Mouse (Mus musculus) ZHBTc4 (cell line): ENCODE measurements around the gene 6030445D17Rik.

Experiments used
- DNase-seq: peaks from one replicate; pipeline ENCODE4 v3.0.0-alpha.2; 2011; ENCODE audit warnings: low read depth, low spot score

6030445D17Rik gene

DNA sequence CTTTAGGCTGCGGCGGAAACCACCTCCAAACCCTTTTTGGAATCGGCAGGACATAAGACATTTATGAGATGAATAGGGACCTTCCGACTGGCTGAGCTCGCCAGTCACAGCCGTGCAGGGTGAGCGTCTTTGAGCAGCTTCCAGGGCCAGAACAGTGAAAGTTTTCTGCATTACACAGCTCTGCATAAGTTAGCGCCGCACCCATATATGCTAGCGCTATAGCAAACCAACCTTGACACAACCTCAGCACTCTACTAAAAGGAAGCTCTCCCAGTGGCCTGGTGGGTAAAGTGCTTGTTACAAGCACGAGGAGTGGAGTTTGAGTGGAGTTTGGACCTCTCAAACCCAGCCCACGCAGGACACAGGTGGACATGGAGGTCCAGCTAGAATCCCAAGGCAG lies 2.8 kb upstream of the 6030445D17Rik start:
- DNase-seq, result peak; percentile 61

DNA sequence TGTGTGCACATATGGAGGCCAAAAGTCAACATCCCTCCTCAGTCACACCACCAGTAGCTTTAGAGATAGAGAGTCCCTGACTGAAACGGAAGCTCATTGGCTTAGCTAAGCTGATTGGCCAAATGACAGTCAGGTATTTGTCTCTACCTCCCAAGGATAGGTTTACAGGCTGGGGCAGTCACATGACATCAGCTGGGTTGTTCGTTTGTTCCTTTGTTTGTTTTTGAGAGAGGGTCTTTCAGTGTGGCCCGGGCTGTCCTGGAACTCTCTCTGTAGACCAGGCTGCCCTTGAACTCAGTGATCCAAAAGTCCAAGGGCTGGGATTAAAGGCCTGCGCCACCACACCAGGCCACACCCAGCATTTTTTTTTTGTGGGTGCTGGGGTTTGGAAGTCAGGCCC lies 844 bp upstream of the 6030445D17Rik start:
- peak; percentile 81 for DNase-seq

DNA sequence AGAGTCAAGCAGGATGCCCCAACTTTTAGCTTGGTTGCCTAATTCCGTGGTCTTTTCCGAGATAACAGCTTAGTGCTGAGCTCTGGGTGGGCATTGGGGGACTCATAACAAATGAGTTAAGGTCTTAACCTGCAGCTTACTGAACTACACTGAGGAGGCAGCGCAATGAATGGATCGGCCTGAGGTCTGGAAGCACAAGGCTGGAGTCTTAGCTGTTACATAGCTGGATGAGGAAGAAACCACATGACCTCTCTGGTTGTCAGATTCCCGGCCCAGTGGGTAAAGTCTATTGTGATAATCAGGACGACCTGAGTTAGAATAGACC lies 327 bp upstream of the 6030445D17Rik start:
- no peak for DNase-seq

DNA sequence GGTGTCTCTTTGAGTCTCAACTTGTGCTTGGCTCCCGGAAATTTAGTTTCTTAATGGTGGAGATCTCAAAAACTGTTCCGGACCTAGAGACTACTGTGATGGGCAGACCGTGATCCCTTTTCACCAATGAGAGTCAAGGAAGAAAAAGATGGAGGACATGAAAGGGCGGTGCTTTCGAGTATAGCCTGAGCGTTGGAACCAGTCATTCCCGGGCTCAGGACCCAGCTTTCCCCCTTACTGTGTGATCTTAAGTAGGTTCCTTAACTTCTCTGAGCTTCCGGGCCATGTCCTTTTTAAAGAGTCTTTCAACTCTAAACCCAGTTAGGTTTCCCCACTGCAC lies 759 bp downstream of the 6030445D17Rik start:
- DNase-seq, result peak; percentile 81

DNA sequence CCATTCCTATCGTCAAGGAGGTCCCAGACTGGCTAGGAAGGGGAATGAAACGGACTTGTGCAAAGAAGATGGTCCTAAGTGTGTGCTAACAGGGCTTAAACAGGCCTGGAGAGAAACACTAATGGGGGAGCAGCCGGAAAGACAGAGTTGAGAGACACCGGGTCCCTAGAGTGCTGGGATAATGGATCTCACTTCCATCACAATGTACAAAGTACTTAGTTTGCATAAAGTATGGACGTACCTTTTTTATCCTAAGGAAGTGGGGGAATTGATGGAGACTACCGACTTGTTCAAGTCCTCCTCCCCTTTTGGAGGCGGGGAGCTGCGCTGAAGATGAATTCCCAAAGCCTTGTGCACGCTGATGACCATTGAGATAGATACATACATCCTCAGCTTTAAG lies 1.4 kb downstream of the 6030445D17Rik start:
- DNase-seq, result peak; percentile 64

DNA sequence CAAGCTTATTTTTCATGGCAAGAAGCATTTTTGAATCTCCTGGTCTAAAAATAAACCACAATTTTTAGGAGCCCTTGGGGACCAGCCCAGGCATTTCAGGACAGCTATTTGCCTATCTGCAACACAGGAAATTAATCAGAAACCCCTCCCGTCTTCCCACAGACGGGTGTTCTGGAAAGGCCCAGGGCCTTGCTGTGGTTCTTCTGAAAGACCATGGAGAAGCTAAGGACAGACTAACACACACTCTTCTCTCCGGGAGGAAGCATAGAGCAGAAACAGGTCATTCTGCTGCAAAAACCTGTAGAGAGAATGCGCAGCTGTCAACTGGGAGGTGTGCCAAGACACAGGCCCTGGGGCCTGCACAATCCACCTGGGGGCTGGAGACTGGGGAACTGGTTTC lies 4.2 kb downstream of the 6030445D17Rik start:
- DNase-seq, result no peak

DNA sequence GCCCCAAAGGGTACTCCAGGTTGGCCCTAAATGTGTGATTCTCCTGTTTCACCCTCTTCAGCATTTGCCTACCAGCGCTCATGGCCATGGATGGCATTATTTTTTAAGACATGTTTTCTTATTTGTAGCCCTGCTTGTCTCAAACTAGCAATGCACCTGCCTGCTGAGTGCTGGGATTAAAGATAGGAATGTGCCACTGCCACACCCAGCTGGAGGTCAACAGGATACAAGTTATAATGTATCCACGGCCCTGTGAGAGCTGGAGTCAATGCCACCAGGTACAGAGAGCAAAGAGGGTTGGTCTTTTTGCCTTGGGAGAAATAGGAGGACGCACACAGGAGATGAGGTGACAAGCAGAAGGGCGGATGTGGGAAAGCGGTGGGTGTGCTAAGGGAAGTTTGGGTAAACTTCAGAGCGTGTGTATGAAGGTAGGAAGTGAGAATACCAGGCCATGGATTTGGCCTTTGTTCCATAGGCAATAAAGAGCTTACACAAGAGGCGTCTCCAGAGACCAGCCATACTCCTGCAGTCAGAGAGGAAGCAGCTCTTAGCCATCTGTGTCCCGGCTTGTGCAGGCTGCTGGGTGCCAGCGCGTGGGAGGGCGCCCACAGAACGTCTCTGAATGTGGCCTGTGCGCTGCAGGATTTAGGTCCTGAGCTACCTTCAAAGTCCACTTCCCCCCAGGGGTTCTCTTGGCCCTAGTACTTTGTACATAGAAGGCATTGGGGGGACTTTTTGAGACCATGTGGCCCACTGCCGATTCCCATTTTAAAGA lies 6.7 kb downstream of the 6030445D17Rik start:
- DNase-seq, result peak; percentile 60

DNA sequence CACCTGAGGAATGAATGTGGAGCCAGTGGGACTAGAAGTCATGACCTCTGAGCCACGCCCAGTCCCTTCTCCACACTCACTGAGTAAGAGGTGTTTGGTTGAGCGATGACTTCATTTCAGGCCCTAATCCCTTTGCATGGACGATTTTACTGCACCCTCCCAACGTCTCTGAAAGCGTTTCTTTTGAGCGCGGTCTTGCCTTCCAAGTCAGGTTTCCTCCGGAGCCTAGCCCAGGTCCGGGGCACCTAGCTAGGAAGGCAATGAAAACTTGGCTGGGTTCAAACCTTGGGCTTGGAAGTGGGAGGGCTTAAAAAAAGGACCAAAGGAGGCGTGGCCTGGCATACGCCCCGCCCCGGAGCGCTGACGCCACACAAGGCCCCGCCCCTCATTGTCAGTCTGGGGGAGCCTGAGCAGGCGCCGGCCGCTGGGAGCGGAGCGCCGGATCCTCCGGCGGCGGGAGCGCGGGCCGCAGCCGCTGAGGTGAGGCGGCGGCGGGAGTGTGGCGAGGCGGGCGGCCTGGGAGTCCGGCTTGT lies 7.4 kb downstream of the 6030445D17Rik start, which contains the start of gene Luzp1:
TSS of gene Luzp1 (plus strand) at position 391 of the 533 bp plus-strand sequence.
- DNase-seq, result peak; percentile 97

DNA sequence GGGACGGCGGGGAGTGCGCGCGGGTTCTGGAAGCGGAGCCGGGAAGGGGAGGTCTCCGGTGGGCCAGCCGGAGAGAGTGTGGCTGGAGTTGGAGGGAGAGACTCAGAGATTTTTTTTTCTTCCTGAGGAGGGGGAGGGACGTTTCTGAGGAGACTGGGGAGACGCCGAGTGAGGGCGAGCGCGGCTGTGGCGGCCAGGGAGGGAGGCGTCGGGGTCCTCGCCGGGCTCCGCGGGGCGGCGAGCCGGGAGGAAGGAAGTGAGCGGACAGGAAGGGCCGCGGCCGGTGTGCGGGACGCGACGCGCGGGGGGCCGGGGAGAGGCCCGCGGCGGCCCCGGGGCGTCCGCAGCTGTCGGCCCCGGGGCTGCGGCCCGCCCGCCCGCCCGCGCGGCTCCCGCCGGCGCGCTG lies 7.9 kb downstream of the 6030445D17Rik start:
- peak; percentile 87 for DNase-seq

DNA sequence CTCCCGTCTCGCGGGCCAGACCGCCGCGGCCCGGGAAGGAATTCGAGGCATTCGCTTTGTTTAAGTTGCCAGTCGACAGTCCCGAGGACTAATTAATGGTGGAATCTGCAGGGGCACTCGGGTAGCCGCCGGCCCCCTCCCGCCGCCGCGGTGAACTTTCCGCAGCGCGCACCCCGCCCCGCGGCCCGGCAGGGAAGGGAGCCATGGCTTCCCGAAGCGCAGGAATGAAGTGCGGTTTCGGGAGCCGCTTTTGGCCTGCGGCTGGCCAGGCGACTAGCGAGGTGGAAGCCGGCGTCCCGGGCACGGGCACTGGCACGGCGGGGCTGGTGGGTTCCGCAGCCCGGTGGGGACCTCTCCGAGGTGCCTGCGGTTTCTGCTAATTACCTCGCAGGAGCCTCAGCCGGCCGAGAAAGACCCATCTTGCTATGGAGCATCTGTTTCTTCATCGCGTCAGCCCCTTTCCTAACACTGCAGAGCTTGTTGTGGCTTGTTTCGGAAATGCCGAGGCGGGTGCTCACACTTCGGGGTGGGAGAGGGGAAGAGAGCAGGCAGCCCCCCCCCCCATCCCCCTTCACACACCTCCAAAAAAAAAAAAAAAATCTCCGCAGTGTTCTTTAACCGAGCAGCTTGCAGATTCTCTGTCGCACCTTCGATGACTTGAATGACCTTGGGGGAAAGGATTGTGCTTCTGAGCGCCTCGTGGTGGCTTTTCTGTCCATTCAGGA lies 8.5 kb downstream of the 6030445D17Rik start:
- DNase-seq, result peak; percentile 75

DNA sequence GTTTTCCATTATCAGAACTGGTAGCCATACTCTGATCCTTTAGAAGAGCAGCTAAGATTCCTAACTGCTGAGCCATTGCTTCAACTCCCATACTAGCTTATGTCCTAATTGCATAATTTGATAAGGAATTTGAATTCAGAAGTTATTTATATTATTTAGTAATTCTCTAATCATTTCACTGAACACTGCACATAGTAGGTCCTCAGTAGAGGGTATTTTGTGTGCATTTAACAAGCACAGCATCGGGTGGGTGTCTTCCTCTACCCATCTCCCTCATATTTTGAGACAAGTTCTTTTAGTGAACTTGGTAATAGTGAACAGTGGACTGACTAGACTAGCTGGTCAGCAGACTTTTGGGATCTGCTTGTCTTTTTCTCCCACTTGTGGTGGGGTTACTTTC lies 14.6 kb downstream of the 6030445D17Rik start:
- no peak for DNase-seq

DNA sequence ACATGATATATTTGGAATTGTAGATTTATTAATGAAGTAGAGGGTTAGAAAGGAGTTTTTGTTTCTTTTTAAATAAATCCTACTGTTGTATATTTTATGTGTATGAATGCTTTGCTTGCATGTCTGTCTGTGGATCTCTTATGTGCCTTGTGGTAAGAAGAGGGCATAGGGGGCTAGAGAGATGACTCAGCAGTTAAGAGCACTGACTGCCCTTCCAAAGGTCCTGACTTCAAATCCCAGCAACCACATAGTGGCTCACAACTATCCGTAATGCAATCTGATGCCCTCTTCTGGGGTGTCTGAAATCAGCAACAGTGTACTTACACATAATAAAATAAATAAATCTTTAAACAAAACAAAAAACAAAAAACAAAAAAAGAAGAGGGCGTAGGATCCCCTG lies 24.5 kb downstream of the 6030445D17Rik start:
- no peak for DNase-seq

DNA sequence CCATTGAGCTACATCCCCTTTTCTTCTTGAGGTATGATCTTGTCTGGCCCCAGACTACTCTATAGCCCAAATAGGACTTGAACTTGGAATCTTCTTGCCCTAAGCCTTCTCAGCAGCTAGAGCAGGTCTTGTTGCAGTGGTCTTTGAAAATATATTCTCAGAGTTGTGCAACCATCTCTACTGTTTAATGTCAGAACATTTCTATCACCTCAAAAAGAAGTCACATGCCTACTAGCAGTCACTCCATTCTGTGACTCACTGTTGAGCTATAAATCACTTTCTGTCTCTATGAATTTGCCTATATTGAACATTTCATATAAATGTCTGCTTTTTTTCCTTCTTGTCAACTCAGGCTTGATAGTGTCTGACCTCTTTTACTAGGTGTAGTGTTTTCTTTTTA lies 33.9 kb downstream of the 6030445D17Rik start:
- DNase-seq, result no peak

DNA sequence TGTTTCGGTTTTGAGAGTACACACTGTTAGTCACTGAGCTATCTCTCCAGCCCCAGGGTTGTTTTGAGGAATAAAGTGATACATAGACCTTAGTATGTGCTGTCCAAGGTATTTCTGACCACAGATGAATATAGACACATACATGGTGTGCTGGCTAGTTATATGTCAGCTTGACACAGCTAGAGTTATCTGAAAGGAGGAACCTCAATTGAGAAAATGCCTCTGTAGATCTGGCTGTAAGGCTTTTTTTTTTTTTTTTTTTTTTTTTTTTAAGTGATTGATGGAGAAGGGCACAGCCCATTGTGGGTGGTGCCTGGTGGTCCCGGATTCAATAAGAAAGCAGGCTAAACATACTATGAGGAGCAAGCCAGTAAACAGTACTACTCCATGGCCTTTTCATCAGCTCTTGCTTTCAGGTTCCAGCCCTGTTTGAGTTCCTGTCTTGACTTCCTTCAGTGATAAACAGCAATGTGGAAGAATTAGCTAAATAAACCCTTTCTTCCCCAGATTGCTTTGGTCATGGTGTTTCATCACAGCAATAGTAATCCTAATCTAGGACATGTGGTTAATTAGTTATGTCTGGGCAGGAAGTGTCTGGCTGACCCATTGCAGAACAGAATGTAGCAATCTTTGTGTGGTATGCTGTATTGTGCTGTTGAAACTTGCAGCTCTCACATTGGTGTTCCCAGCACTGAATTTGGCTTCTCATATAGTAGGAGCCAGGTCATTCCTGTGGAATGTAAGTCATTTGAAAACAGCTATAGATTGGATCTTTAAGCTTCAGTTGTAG lies 43.6 kb downstream of the 6030445D17Rik start:
- no peak for DNase-seq

DNA sequence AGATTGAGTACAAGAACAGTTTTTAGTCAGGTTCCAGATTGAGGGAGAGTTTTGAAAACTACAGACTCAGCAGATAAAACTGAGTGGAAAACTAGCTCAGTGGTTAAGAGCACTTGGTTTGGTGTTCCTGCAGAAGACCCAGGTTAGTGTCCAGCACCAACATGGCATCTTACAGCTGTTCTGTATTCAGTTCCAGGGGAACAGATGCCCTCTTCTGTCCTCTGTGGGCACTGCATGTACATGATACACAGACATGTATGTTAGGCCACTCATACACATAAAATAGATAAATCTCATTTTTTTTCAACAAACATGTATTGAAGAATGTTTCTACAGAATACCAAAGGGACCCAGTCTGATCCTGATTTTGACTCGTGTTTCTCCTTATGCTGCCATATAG lies 47.8 kb downstream of the 6030445D17Rik start:
- DNase-seq, result peak; percentile 41

DNA sequence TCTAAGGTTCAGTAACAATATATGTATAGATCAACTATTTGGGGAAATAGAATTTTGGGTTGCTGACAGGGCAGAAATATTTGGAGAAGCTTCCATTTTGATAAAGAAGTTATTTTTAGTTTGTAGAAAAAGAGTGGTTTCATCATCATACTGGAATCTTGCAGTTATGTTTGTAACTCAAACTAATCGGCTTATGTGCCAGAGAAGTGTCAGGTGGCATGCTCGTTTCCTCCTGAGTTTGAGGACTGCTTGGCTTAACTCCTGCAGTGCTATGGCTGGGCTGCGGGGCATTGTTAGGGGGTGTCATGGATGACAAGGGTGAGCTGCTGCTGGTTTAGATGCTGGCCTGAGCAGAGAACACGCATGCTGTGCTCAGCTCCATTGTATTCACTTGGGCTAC lies 49.7 kb downstream of the 6030445D17Rik start:
- no peak for DNase-seq

DNA sequence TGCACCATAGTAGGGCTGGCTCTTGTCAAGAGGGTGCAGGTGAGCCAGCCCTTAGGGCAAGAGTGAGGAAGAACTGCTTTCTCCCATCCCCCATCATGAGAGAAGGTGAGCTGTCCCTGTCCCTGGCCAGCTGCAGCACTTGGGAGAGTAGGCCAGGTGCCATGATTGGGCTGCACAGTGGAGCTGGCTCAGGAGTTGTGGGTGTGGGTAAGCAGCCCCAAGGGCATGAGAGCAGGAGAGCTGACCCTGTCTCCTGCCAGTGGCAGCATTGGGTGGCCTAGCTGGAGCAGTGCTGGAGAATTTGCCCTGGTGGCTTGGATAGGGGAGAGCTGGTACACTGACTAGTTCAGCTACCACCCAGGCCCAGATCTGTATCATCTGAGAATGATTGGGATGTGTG lies 50.9 kb downstream of the 6030445D17Rik start:
- no peak for DNase-seq
